Comparison of ENCODE assay signal across 20 mouse cellular contexts in the genomic region with DNA sequence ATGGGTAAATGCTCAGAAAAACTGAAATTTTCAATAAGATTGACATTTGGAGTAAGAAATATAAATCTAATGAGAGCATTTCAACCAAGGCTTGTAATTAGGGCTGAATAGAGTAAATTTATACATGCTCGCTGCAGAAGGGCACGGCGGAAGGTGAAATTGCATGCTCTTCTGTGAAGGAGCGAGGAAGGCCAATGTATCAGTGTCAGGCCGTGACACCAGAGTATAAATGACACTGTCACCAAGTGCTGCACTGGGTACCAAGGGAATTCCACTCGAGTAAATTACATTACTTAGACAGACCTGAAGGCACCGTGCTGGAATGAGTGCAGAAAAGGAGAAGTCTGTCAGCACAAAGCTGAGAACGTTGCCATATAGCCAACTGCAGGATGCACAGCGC.
DNase-seq lines count a peak whose midpoint lies in the region; ATAC-seq lines count a peak whose summit lies in the region.
"Had no signal": no experiment of that assay in that cellular context is flagged by ENCODE, and none has a peak within 500 bp of the region (broad histone marks: within the 10 kb centered on the region; RNA-seq: fewer than 3 reads in every experiment).

No protein-coding gene starts in this region.

- H3K4me3 ChIP-seq in midbrain, embryonic 14.5 days (replicated peaks; ENCODE audit: low read depth, low read length) = no peak overlapping the region
- no peak overlapping the region for H3K4me3 ChIP-seq in midbrain, embryonic 10.5 days
- no peak overlapping the region for H3K4me3 ChIP-seq in hindbrain, embryonic 16.5 days (ENCODE audit: low read length)
- H3K4me3 ChIP-seq in neural tube, embryonic 14.5 days (ENCODE audit: low read depth, low read length) = no peak overlapping the region
- H3K4me3 ChIP-seq: gastrocnemius, adult 2 months; heart, embryonic 12.5 days; left cerebral cortex, adult 2 months had no signal

- peak; percentile 24 for DNase-seq in embryo, embryonic 11 days
- no peak for DNase-seq in embryo, embryonic 10.5 days (ENCODE audit: low spot score)
- DNase-seq in midbrain, embryonic 14.5 days = no peak
- DNase-seq in midbrain, embryonic 10.5 days (ENCODE audit: low spot score) = no peak
- no peak for DNase-seq in right cerebral cortex, adult 2 months (ENCODE audit: low spot score in 2 of 2)
- DNase-seq: adrenal gland, postnatal 10 days; cerebellum, adult 11 months; cerebellum, postnatal 10 days; gastrocnemius, adult 2 months; kidney, postnatal 4 days; layer of hippocampus, adult 9-11 months; left cerebral cortex, postnatal 4 days; lung, adult 18-20 months; thymus, postnatal 4 days had no signal

- H3K36me3 ChIP-seq in midbrain, embryonic 14.5 days (ENCODE audit: control insufficient read depth, insufficient read depth, low read length) = no peaks in the 10 kb centered on the region
- H3K36me3 ChIP-seq in midbrain, embryonic 10.5 days = no peaks in the 10 kb centered on the region
- H3K36me3 ChIP-seq in hindbrain, embryonic 16.5 days (ENCODE audit: control insufficient read depth, insufficient read depth, low read length) = no peaks in the 10 kb centered on the region
- H3K36me3 ChIP-seq in neural tube, embryonic 14.5 days (ENCODE audit: control insufficient read depth, insufficient read depth, low read length) = no peaks in the 10 kb centered on the region
- H3K36me3 ChIP-seq: heart, embryonic 12.5 days had no signal

- H3K27me3 ChIP-seq in midbrain, embryonic 14.5 days (ENCODE audit: control insufficient read depth, insufficient read depth, low read length) = no peaks in the 10 kb centered on the region
- no peaks in the 10 kb centered on the region for H3K27me3 ChIP-seq in midbrain, embryonic 10.5 days (ENCODE audit: low read depth, poor library complexity, severe bottlenecking)
- no peaks in the 10 kb centered on the region for H3K27me3 ChIP-seq in hindbrain, embryonic 16.5 days (replicated peaks; ENCODE audit: control insufficient read depth, insufficient read depth, low read length)
- no peaks in the 10 kb centered on the region for H3K27me3 ChIP-seq in neural tube, embryonic 14.5 days (ENCODE audit: control insufficient read depth, insufficient read depth, low read length)
- H3K27me3 ChIP-seq: heart, embryonic 12.5 days had no signal

- no peak for ATAC-seq in midbrain, embryonic 14.5 days (ENCODE audit: low FRiP score, low TSS enrichment)
- peak; percentile 15; the same call in 1 of the 2 replicates for ATAC-seq in hindbrain, embryonic 16.5 days
- no peak for ATAC-seq in neural tube, embryonic 14.5 days (ENCODE audit: low read depth)
- no peak for ATAC-seq in activated CD4-positive, CD25-positive, alpha-beta regulatory T cell, adult 4 months

- H3K9ac ChIP-seq in midbrain, embryonic 14.5 days (replicated peaks; ENCODE audit: low read length) = no peak overlapping the region
- no peak overlapping the region for H3K9ac ChIP-seq in hindbrain, embryonic 16.5 days (ENCODE audit: low read depth, low read length)
- H3K9ac ChIP-seq in neural tube, embryonic 14.5 days (replicated peaks; ENCODE audit: low read depth, low read length) = no peak overlapping the region
- H3K9ac ChIP-seq: heart, embryonic 12.5 days had no signal

- WGBS in midbrain, embryonic 14.5 days = 63% methylated on average over 9 of the region's 9 CpGs
- 90% methylated on average over 9 of the region's 9 CpGs for WGBS in midbrain, embryonic 10.5 days
- WGBS in hindbrain, embryonic 16.5 days = 46% methylated on average over 9 of the region's 9 CpGs
- WGBS in neural tube, embryonic 14.5 days = 32% methylated on average over 9 of the region's 9 CpGs

- no peaks in the 10 kb centered on the region for H3K9me3 ChIP-seq in midbrain, embryonic 14.5 days (ENCODE audit: control insufficient read depth, low read length)
- H3K9me3 ChIP-seq in midbrain, embryonic 10.5 days (replicated peaks) = no peaks in the 10 kb centered on the region
- no peaks in the 10 kb centered on the region for H3K9me3 ChIP-seq in hindbrain, embryonic 16.5 days (ENCODE audit: control insufficient read depth, low read length)
- H3K9me3 ChIP-seq in neural tube, embryonic 14.5 days (ENCODE audit: control insufficient read depth, low read length) = no peaks in the 10 kb centered on the region
- H3K9me3 ChIP-seq: heart, embryonic 12.5 days; megakaryocyte, embryonic 14.5 days had no signal

- H3K4me2 ChIP-seq in midbrain, embryonic 14.5 days (ENCODE audit: low read length) = no peak overlapping the region
- H3K4me2 ChIP-seq in hindbrain, embryonic 16.5 days (ENCODE audit: low read length) = no peak overlapping the region
- no peak overlapping the region for H3K4me2 ChIP-seq in neural tube, embryonic 14.5 days (ENCODE audit: low read depth, low read length)
- H3K4me2 ChIP-seq: heart, embryonic 12.5 days had no signal

- peak overlapping the region; percentile 57; the same call in 1 of the 2 replicates for H3K27ac ChIP-seq in midbrain, embryonic 14.5 days (replicated peaks; ENCODE audit: low read depth, low read length)
- no peak overlapping the region for H3K27ac ChIP-seq in midbrain, embryonic 10.5 days (replicated peaks)
- no peak overlapping the region for H3K27ac ChIP-seq in hindbrain, embryonic 16.5 days (ENCODE audit: low read depth, low read length)
- peak overlapping the region; percentile 68 for H3K27ac ChIP-seq in neural tube, embryonic 14.5 days (ENCODE audit: low read depth, low read length)
- H3K27ac ChIP-seq: gastrocnemius, adult 2 months; left cerebral cortex, adult 2 months had no signal

- H3K4me1 ChIP-seq in midbrain, embryonic 14.5 days (ENCODE audit: control insufficient read depth, insufficient read depth, low read length) = peaks cover 53% of the 10 kb centered on the region
- H3K4me1 ChIP-seq in midbrain, embryonic 10.5 days = peaks cover 39% of the 10 kb centered on the region
- peaks cover 48% of the 10 kb centered on the region for H3K4me1 ChIP-seq in hindbrain, embryonic 16.5 days (ENCODE audit: control insufficient read depth, insufficient read depth, low read depth, low read length)
- peaks cover 66% of the 10 kb centered on the region for H3K4me1 ChIP-seq in neural tube, embryonic 14.5 days (ENCODE audit: control insufficient read depth, insufficient read depth, low read length)
- H3K4me1 ChIP-seq: megakaryocyte, embryonic 14.5 days had no signal

Comparison
In these comparisons a context has a peak if more than half of its experiments do, and no peak if none do; other contexts are left out.
1. H3K27ac ChIP-seq: peak in midbrain, embryonic 14.5 days (single experiment) and neural tube, embryonic 14.5 days (single experiment); none in midbrain, embryonic 10.5 days (single experiment) and hindbrain, embryonic 16.5 days (single experiment).